Mouse (Mus musculus) limb, embryonic 12.5 days (tissue): ENCODE data around the gene Rora. TPM values are rescaled to one million over a fixed set of nuclear protein-coding genes. Genes with fewer than 3 reads are reported as not detected.

Experiments
- ATAC-seq: fragments of 200-750 bp; cut with Nextera tagmentation; 2 replicates; pipeline ENCODE4 v1.8.0; 2017; ENCODE audit warnings: low read depth, moderate TSS enrichment; ENCODE audit not compliant: insufficient number of reproducible peaks, insufficient read depth, low FRiP score, low TSS enrichment
- H3K27ac ChIP-seq: fragments of 300-500 bp; sonication (generic); 2 replicates; pipeline ENCODE4 v1.5.1; 2016; ENCODE audit warnings: mild to moderate bottlenecking, moderate library complexity
- H3K27me3 ChIP-seq: fragments of 300-500 bp; sonication (generic); 2 replicates; pipeline ENCODE4 v1.6.1; 2016; ENCODE audit warnings: mild to moderate bottlenecking, moderate library complexity
- H3K36me3 ChIP-seq: fragments of 300-500 bp; sonication (generic); 2 replicates; pipeline ENCODE4 v1.6.1; 2016; ENCODE audit warnings: mild to moderate bottlenecking, moderate library complexity
- H3K4me1 ChIP-seq: fragments of 300-500 bp; sonication (generic); replicated peaks from 2 replicates; pipeline ENCODE4 v1.6.1; 2016
- H3K4me2 ChIP-seq: fragments of 300-500 bp; sonication (generic); 2 replicates; pipeline ENCODE4 v1.6.1; 2016; ENCODE audit warnings: mild to moderate bottlenecking, moderate library complexity
- H3K4me3 ChIP-seq: fragments of 300-500 bp; sonication (generic); replicated peaks from 2 replicates; pipeline ENCODE4 v1.5.1; 2016; ENCODE audit warnings: mild to moderate bottlenecking
- H3K9ac ChIP-seq: fragments of 300-500 bp; sonication (generic); replicated peaks from 2 replicates; pipeline ENCODE4 v1.6.1; 2016; ENCODE audit warnings: mild to moderate bottlenecking, moderate library complexity
- H3K9me3 ChIP-seq: fragments of 300-500 bp; sonication (generic); 2 replicates; pipeline ENCODE4 v1.6.1; 2016; ENCODE audit warnings: mild to moderate bottlenecking, moderate library complexity
- WGBS: fragments of 180-500 bp; shearing (Covaris S2); methylation state at CpG from one replicate; pipeline ENCODE4 v1.1.7; 2016; 5-methylcytosine and 5-hydroxymethylcytosine counted together
- polyA plus RNA-seq: library from polyadenylated mRNA; unstranded; fragments of >200 nt; fragmentation: Nextera tagmentation; extraction: Ambion mirVana; gene quantifications from 2 replicates; pipeline ENCODE4 v1.2.1, GENCODE M21; 2016

Gene Rora
- polyA plus RNA-seq, 1 experiment from 2014 or later, result 6.0 TPM

GRCm38 (mm10) chr9:68791982-68792540, 138.5 kb downstream of the Rora start:
- Histone ChIP-seq H3K9ac (no peak overlapping the region), H3K27me3 (peaks cover 25% of the 10 kb centered on the region), H3K9me3 (no peaks in the 10 kb centered on the region), H3K4me1 (peaks cover 40% of the 10 kb centered on the region), H3K4me2 (peak overlapping the region; percentile 47), H3K36me3 (no peaks in the 10 kb centered on the region), H3K27ac (0 out of 2 replicates have a peak overlapping the region, but pooled peaks have one; percentile 1), H3K4me3 (peak overlapping the region; percentile 11)
- ATAC-seq, result no peak
- 36% methylated on average over 16 of the region's 16 CpGs for WGBS

GRCm38 (mm10) chr9:68795314-68795713, 141.7 kb downstream of the Rora start:
- H3K27ac ChIP-seq, result peak overlapping the region; percentile 3; the same call in 1 of the 2 replicates
- WGBS, result 16% methylated on average over 13 of the region's 13 CpGs
- ATAC-seq, result peak; percentile 76

GRCm38 (mm10) chr9:68798221-68798620, 144.6 kb downstream of the Rora start:
- H3K4me3 ChIP-seq, result no peak overlapping the region
- H3K27me3 ChIP-seq, result peaks cover 35% of the 10 kb centered on the region
- WGBS, result 88% methylated on average over 4 of the region's 4 CpGs
- H3K9me3 ChIP-seq, result no peaks in the 10 kb centered on the region
- H3K4me2 ChIP-seq, result no peak overlapping the region
- H3K4me1 ChIP-seq, result peaks cover 27% of the 10 kb centered on the region
- ATAC-seq, result no peak
- H3K27ac ChIP-seq, result no peak overlapping the region
- H3K36me3 ChIP-seq, result no peaks in the 10 kb centered on the region
- no peak overlapping the region for H3K9ac ChIP-seq

More at GRCm38 (mm10) chr9:68795314-68795713, 141.7 kb downstream of the Rora start:
- no peaks in the 10 kb centered on the region for H3K9me3 ChIP-seq
- H3K4me1 ChIP-seq, result peaks cover 43% of the 10 kb centered on the region
- H3K4me3 ChIP-seq, result no peak overlapping the region
- peak overlapping the region; percentile 2 for H3K4me2 ChIP-seq
- no peaks in the 10 kb centered on the region for H3K36me3 ChIP-seq
- H3K9ac ChIP-seq, result no peak overlapping the region
- peaks cover 37% of the 10 kb centered on the region for H3K27me3 ChIP-seq

GRCm38 (mm10) chr9:68799065-68799464, 145.5 kb downstream of the Rora start:
- no peaks in the 10 kb centered on the region for H3K9me3 ChIP-seq
- no peak for ATAC-seq
- H3K27me3 ChIP-seq, result peaks cover 27% of the 10 kb centered on the region; the same call in 1 of the 2 replicates
- no peak overlapping the region for H3K9ac ChIP-seq
- H3K4me1 ChIP-seq, result peaks cover 30% of the 10 kb centered on the region
- H3K36me3 ChIP-seq, result no peaks in the 10 kb centered on the region
- H3K27ac ChIP-seq, result no peak overlapping the region
- H3K4me3 ChIP-seq, result no peak overlapping the region
- H3K4me2 ChIP-seq, result no peak overlapping the region
- WGBS, result 87% methylated on average over 6 of the region's 6 CpGs

GRCm38 (mm10) chr9:68804229-68804628, 150.6 kb downstream of the Rora start:
- Histone ChIP-seq H3K27me3 (peaks cover 4% of the 10 kb centered on the region; the same call in 1 of the 2 replicates), H3K36me3 (no peaks in the 10 kb centered on the region), H3K4me2 (no peak overlapping the region), H3K4me3 (no peak overlapping the region), H3K9me3 (no peaks in the 10 kb centered on the region), H3K27ac (no peak overlapping the region), H3K4me1 (peaks cover 18% of the 10 kb centered on the region), H3K9ac (no peak overlapping the region)
- 48% methylated on average over 6 of the region's 6 CpGs for WGBS
- no peak for ATAC-seq

- H3K9me3 ChIP-seq, result no peaks in the 10 kb centered on the region
- peaks cover 18% of the 10 kb centered on the region for H3K4me1 ChIP-seq
- no peak overlapping the region for H3K9ac ChIP-seq
- no peak overlapping the region for H3K4me3 ChIP-seq
- 33% methylated on average over 5 of the region's 5 CpGs for WGBS
- H3K4me2 ChIP-seq, result no peak overlapping the region
- no peaks in the 10 kb centered on the region for H3K36me3 ChIP-seq
- H3K27ac ChIP-seq, result no peak overlapping the region
- no peak for ATAC-seq
- H3K27me3 ChIP-seq, result peaks cover 3% of the 10 kb centered on the region; the same call in 1 of the 2 replicates
Observed at GRCm38 (mm10) chr9:68805776-68806175, 152.2 kb downstream of the Rora start.

GRCm38 (mm10) chr9:68807735-68808134, 154.1 kb downstream of the Rora start:
- H3K4me3 ChIP-seq, result no peak overlapping the region
- no peak overlapping the region for H3K9ac ChIP-seq
- H3K4me2 ChIP-seq, result no peak overlapping the region
- H3K27me3 ChIP-seq, result peaks cover 9% of the 10 kb centered on the region; the same call in 1 of the 2 replicates
- ATAC-seq, result no peak
- H3K36me3 ChIP-seq, result no peaks in the 10 kb centered on the region
- H3K27ac ChIP-seq, result no peak overlapping the region
- peaks cover 26% of the 10 kb centered on the region for H3K4me1 ChIP-seq
- H3K9me3 ChIP-seq, result no peaks in the 10 kb centered on the region
- 96% methylated on average over 2 of the region's 2 CpGs for WGBS

- Histone ChIP-seq H3K4me3 (no peak overlapping the region), H3K9me3 (no peaks in the 10 kb centered on the region), H3K27me3 (peaks cover 6% of the 10 kb centered on the region; the same call in 1 of the 2 replicates), H3K36me3 (no peaks in the 10 kb centered on the region), H3K27ac (no peak overlapping the region), H3K4me1 (peaks cover 36% of the 10 kb centered on the region), H3K9ac (no peak overlapping the region), H3K4me2 (no peak overlapping the region)
- WGBS, result 64% methylated on average over 5 of the region's 5 CpGs
- no peak for ATAC-seq
Observed at GRCm38 (mm10) chr9:68809536-68809935, 155.9 kb downstream of the Rora start.

GRCm38 (mm10) chr9:68814723-68815122, 161.1 kb downstream of the Rora start:
- H3K4me2 ChIP-seq, result no peak overlapping the region
- H3K27me3 ChIP-seq, result peaks cover 6% of the 10 kb centered on the region; the same call in 1 of the 2 replicates
- WGBS, result 96% methylated on average over 1 of the region's 1 CpGs
- H3K9me3 ChIP-seq, result no peaks in the 10 kb centered on the region
- H3K36me3 ChIP-seq, result no peaks in the 10 kb centered on the region
- peaks cover 25% of the 10 kb centered on the region for H3K4me1 ChIP-seq
- H3K27ac ChIP-seq, result no peak overlapping the region
- H3K4me3 ChIP-seq, result no peak overlapping the region
- ATAC-seq, result no peak
- no peak overlapping the region for H3K9ac ChIP-seq

GRCm38 (mm10) chr9:68815877-68816276, 162.3 kb downstream of the Rora start:
- Histone ChIP-seq H3K4me2 (no peak overlapping the region), H3K9me3 (no peaks in the 10 kb centered on the region), H3K27me3 (peaks cover 6% of the 10 kb centered on the region; the same call in 1 of the 2 replicates), H3K36me3 (no peaks in the 10 kb centered on the region), H3K9ac (no peak overlapping the region), H3K4me3 (no peak overlapping the region), H3K4me1 (peaks cover 25% of the 10 kb centered on the region), H3K27ac (no peak overlapping the region)
- 75% methylated on average over 9 of the region's 9 CpGs for WGBS
- no peak for ATAC-seq

- no peak overlapping the region for H3K9ac ChIP-seq
- no peak for ATAC-seq
- no peak overlapping the region for H3K4me3 ChIP-seq
- H3K36me3 ChIP-seq, result no peaks in the 10 kb centered on the region
- H3K4me2 ChIP-seq, result no peak overlapping the region
- H3K9me3 ChIP-seq, result no peaks in the 10 kb centered on the region
- WGBS, result 76% methylated on average over 4 of the region's 4 CpGs
- no peak overlapping the region for H3K27ac ChIP-seq
- H3K27me3 ChIP-seq, result no peaks in the 10 kb centered on the region; the same call in 1 of the 2 replicates
- H3K4me1 ChIP-seq, result peaks cover 4% of the 10 kb centered on the region; the same call in 1 of the 2 replicates
Observed at GRCm38 (mm10) chr9:68820036-68820435, 166.4 kb downstream of the Rora start.

GRCm38 (mm10) chr9:68820478-68820877, 166.9 kb downstream of the Rora start:
- Histone ChIP-seq H3K27ac (no peak overlapping the region), H3K36me3 (no peaks in the 10 kb centered on the region), H3K4me3 (no peak overlapping the region), H3K9ac (no peak overlapping the region), H3K9me3 (no peaks in the 10 kb centered on the region), H3K27me3 (no peaks in the 10 kb centered on the region; the same call in 1 of the 2 replicates), H3K4me2 (no peak overlapping the region), H3K4me1 (peaks cover 4% of the 10 kb centered on the region; the same call in 1 of the 2 replicates)
- no peak for ATAC-seq
